Mouse (Mus musculus) lung, embryonic 14.5 days (tissue): ENCODE measurements around the gene Colca2. TPM values are rescaled to one million over a fixed set of nuclear protein-coding genes. Genes with fewer than 3 reads are reported as not detected.
A peak's percentile ranks its signal among the peaks of the same experiment; 100 is the strongest.

Source experiments
- ATAC-seq: fragments of 200-750 bp; cut with Nextera tagmentation; 2 replicates; pipeline ENCODE4 v1.8.0; 2017; ENCODE audit warnings: mild to moderate bottlenecking, moderate TSS enrichment, moderate library complexity; ENCODE audit not compliant: insufficient read depth
- DNase-seq: peaks from one replicate; pipeline ENCODE4 v3.0.0-alpha.2; 2015
- H3K27ac ChIP-seq: fragments of 300-500 bp; sonication (generic); 2 replicates; pipeline ENCODE4 v1.5.1; 2014; ENCODE audit warnings: low read depth, mild to moderate bottlenecking, moderate library complexity
- H3K27me3 ChIP-seq: fragments of 300-500 bp; sonication (generic); 2 replicates; pipeline ENCODE4 v1.6.1; 2014; ENCODE audit warnings: low read length, control low read depth; ENCODE audit not compliant: insufficient read depth
- H3K36me3 ChIP-seq: fragments of 300-500 bp; sonication (generic); 2 replicates; pipeline ENCODE4 v1.6.1; 2014; ENCODE audit warnings: control low read depth; ENCODE audit not compliant: insufficient read depth
- H3K4me1 ChIP-seq: fragments of 300-500 bp; sonication (generic); 2 replicates; pipeline ENCODE4 v1.6.1; 2014; ENCODE audit warnings: antibody characterized with exemption, control low read depth; ENCODE audit not compliant: insufficient read depth
- H3K4me2 ChIP-seq: fragments of 300-500 bp; sonication (generic); 2 replicates; pipeline ENCODE4 v1.6.1; 2014; ENCODE audit warnings: mild to moderate bottlenecking
- H3K4me3 ChIP-seq: fragments of 300-500 bp; sonication (generic); 2 replicates; pipeline ENCODE4 v1.5.1; 2014; ENCODE audit warnings: low read depth, low read length
- H3K9ac ChIP-seq: fragments of 300-500 bp; sonication (generic); 2 replicates; pipeline ENCODE4 v1.6.1; 2014
- H3K9me3 ChIP-seq: fragments of 300-500 bp; sonication (generic); 2 replicates; pipeline ENCODE4 v1.6.1; 2016; ENCODE audit warnings: low read depth, low read length, control low read depth
- CTCF ChIP-seq: IDR thresholded peaks from 2 replicates; pipeline ENCODE4 v1.5.1; 2016; ENCODE audit warnings: antibody characterized with exemption, low read depth
- WGBS: fragments of 180-500 bp; shearing (Covaris S2); extraction: QIAGEN DNeasy Blood & Tissue Kit; methylation state at CpG from one replicate; pipeline ENCODE4 v1.1.7; 2014; 5-methylcytosine and 5-hydroxymethylcytosine counted together
- polyA plus RNA-seq: library from polyadenylated mRNA; unstranded; fragments of >200 nt; fragmentation: Nextera tagmentation; extraction: Ambion mirVana; gene quantifications from 2 replicates; pipeline ENCODE4 v1.2.1, GENCODE M21; 2014

The Colca2 gene
- polyA plus RNA-seq, 1 experiment from 2014 or later = 4.9 TPM

GRCm38 (mm10) chr9:51272102-51272501 is 6.3 kb downstream of the Colca2 start:
- WGBS = 52% methylated on average over 5 of the region's 5 CpGs
- no peaks in the 10 kb centered on the region for H3K36me3 ChIP-seq
- no peak overlapping the region; the same call in 1 of the 2 replicates for H3K27ac ChIP-seq
- no peak overlapping the region for H3K4me3 ChIP-seq
- peaks cover 13% of the 10 kb centered on the region; the same call in 1 of the 2 replicates for H3K4me1 ChIP-seq
- no peak for DNase-seq
- no peak overlapping the region for H3K9ac ChIP-seq
- TF ChIP-seq CTCF = no peak
- H3K4me2 ChIP-seq = no peak overlapping the region
- no peaks in the 10 kb centered on the region for H3K27me3 ChIP-seq
- H3K9me3 ChIP-seq = no peaks in the 10 kb centered on the region
- ATAC-seq = no peak

DNA sequence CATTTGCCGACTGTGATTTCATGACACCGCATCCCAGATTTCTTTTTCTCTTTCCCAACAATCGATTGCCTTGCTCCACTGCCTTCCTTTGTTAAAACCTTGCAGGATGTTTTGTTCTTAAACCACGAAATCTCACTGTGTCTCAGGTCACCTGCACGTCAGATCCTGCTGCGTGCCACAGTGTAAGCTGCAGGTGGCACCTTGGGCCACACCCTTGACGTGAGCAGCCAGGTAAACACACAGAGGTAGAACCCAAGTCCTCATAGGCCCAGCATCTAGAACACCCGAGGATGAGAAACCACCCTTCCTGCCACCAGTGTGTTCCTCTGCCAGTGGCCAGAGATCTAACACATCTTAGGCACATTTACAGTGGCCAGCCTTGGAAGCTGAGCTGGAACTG is 7.3 kb downstream of the Colca2 start:
- no peak for TF ChIP-seq CTCF
- no peak overlapping the region for H3K4me3 ChIP-seq
- H3K27me3 ChIP-seq = no peaks in the 10 kb centered on the region
- no peak for DNase-seq
- H3K36me3 ChIP-seq = no peaks in the 10 kb centered on the region
- WGBS = 72% methylated on average over 8 of the region's 8 CpGs
- no peak overlapping the region for H3K27ac ChIP-seq
- peaks cover 13% of the 10 kb centered on the region; the same call in 1 of the 2 replicates for H3K4me1 ChIP-seq
- H3K9me3 ChIP-seq = no peaks in the 10 kb centered on the region
- no peak overlapping the region for H3K4me2 ChIP-seq
- no peak overlapping the region for H3K9ac ChIP-seq
- ATAC-seq = no peak

GRCm38 (mm10) chr9:51268852-51269251 is 9.5 kb downstream of the Colca2 start:
- Histone ChIP-seq H3K27ac (no peak overlapping the region; the same call in 1 of the 2 replicates), H3K27me3 (no peaks in the 10 kb centered on the region), H3K36me3 (no peaks in the 10 kb centered on the region), H3K9me3 (no peaks in the 10 kb centered on the region), H3K4me3 (no peak overlapping the region), H3K4me1 (peaks cover 10% of the 10 kb centered on the region; the same call in 1 of the 2 replicates), H3K9ac (no peak overlapping the region), H3K4me2 (no peak overlapping the region)
- 78% methylated on average over 5 of the region's 5 CpGs for WGBS
- ATAC-seq (no peak), DNase-seq (peak; percentile 21)
- no peak for TF ChIP-seq CTCF

DNA sequence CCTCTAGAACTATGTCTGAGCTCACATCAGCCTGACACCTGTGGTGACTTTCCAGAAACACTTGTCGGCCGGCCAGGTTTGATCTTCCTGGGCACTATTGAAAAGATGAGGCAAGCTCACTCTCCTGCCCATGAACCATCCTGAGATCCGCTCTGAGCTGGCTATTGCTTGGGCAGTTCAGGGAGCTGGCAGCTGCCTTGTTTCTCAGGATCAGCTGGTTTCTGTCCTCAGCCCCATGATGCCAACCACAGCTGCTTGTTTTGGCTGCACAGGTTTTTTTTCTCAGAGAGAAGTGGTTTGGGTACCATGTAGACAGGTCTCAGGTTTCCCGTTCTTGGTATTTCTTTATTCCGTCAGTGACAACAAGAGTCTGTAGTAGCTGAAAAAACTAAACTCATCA is 19.9 kb downstream of the Colca2 start:
- TF ChIP-seq CTCF = no peak
- Histone ChIP-seq H3K27ac (no peak overlapping the region), H3K9me3 (no peaks in the 10 kb centered on the region), H3K9ac (no peak overlapping the region), H3K36me3 (no peaks in the 10 kb centered on the region), H3K4me2 (no peak overlapping the region), H3K4me1 (no peaks in the 10 kb centered on the region), H3K4me3 (no peak overlapping the region), H3K27me3 (no peaks in the 10 kb centered on the region)
- 80% methylated on average over 5 of the region's 5 CpGs for WGBS
- ATAC-seq (no peak), DNase-seq (no peak)

GRCm38 (mm10) chr9:51256780-51257502 is 21.4 kb downstream of the Colca2 start:
- 62% methylated on average over 4 of the region's 4 CpGs for WGBS
- peak; percentile 43 for DNase-seq

DNA sequence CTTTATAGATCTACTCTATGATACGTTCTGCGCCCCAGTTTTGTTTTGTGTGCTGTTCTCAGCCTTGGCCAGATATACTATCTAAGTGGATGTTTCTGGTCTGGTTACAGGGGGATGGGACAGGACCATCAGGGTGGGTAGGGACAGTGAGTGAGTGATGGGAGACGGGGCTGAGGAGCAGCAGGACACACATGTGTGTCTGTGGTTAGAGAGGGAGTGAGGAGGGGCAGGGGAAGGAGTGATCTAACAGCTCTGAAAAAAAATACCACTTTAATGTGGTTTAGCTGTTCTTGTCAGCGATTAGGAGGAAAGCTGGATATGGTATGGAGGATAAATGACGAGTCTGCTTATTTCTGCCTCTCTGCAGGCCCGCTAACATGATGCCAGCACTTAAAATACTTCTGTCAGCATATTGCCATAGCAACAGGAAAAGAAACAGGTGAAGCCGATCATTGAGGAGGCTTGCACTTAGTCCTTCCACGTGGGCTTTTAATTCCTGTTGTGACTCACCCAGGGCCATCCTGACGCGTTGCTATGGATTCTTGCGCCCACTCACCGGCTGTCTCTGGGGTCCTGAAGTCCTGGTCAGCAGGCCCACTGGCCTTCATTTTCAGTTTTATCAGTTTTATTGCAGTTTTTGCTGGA is 39.5 kb downstream of the Colca2 start:
- no peaks in the 10 kb centered on the region for H3K4me1 ChIP-seq
- peak; percentile 5 for DNase-seq

More at GRCm38 (mm10) chr9:51256780-51257502, 21.4 kb downstream of the Colca2 start:
- no peaks in the 10 kb centered on the region for H3K36me3 ChIP-seq
- TF ChIP-seq CTCF = no peak
- H3K9ac ChIP-seq = no peak overlapping the region
- no peaks in the 10 kb centered on the region for H3K9me3 ChIP-seq
- no peak for ATAC-seq
- no peak overlapping the region for H3K4me3 ChIP-seq
- H3K4me1 ChIP-seq = no peaks in the 10 kb centered on the region
- H3K4me2 ChIP-seq = no peak overlapping the region
- no peaks in the 10 kb centered on the region for H3K27me3 ChIP-seq
- no peak overlapping the region for H3K27ac ChIP-seq

GRCm38 (mm10) chr9:51232163-51232562 is 46.2 kb downstream of the Colca2 start:
- Histone ChIP-seq H3K27me3 (no peaks in the 10 kb centered on the region), H3K9me3 (no peaks in the 10 kb centered on the region; the same call in 1 of the 2 replicates), H3K4me2 (no peak overlapping the region), H3K4me1 (no peaks in the 10 kb centered on the region), H3K9ac (no peak overlapping the region), H3K27ac (no peak overlapping the region), H3K4me3 (no peak overlapping the region), H3K36me3 (no peaks in the 10 kb centered on the region)
- whole genome bisulfite sequencing = 95% methylated on average over 8 of the region's 8 CpGs
- no peak for TF ChIP-seq CTCF
- ATAC-seq (no peak), DNase-seq (no peak)

More for the DNA sequence above, 39.5 kb downstream of the Colca2 start:
- Histone ChIP-seq H3K9me3 (no peaks in the 10 kb centered on the region; the same call in 1 of the 2 replicates), H3K4me2 (no peak overlapping the region), H3K27ac (no peak overlapping the region), H3K9ac (no peak overlapping the region), H3K27me3 (no peaks in the 10 kb centered on the region), H3K4me3 (no peak overlapping the region), H3K36me3 (no peaks in the 10 kb centered on the region)
- TF ChIP-seq CTCF = no peak
- no peak for ATAC-seq
- WGBS = 41% methylated on average over 12 of the region's 12 CpGs
